Mouse (Mus musculus) liver, adult 2 months (tissue): Measurements from ENCODE around the gene Caap1.

Experiments used
- CTCF ChIP-seq: fragments of 200-500 bp; IDR thresholded peaks from 2 replicates; pipeline ENCODE4 v1.5.1; 2011; ENCODE audit warnings: low read depth, low read length, control low read depth
- POLR2A ChIP-seq: fragments of 200-500 bp; IDR thresholded peaks from 2 replicates; pipeline ENCODE4 v1.6.1; 2011; ENCODE audit warnings: low read length, control low read depth; ENCODE audit not compliant: insufficient read depth; ENCODE audit errors: extremely low read depth

GRCm38 (mm10) chr4:94476749-94477399 lies 79.7 kb downstream of the Caap1 start:
- TF ChIP-seq POLR2A: no peak
- TF ChIP-seq CTCF: no peak
